Mouse (Mus musculus) C2C12 (cell line): ENCODE measurements around the gene Mcts2.

Experiments
- CTCF ChIP-seq: IDR thresholded peaks from one replicate; pipeline ENCODE4 v1.5.1; 2011; ENCODE audit not compliant: control insufficient read depth, insufficient read depth, insufficient read length
- MAX ChIP-seq: IDR thresholded peaks from one replicate; pipeline ENCODE4 v1.6.1; 2011; ENCODE audit warnings: mild to moderate bottlenecking, control low read depth
- MYOD1 ChIP-seq: IDR thresholded peaks from one replicate; pipeline ENCODE4 v1.6.1; 2011; ENCODE audit warnings: low read depth; ENCODE audit not compliant: control insufficient read depth, insufficient read length

DNA sequence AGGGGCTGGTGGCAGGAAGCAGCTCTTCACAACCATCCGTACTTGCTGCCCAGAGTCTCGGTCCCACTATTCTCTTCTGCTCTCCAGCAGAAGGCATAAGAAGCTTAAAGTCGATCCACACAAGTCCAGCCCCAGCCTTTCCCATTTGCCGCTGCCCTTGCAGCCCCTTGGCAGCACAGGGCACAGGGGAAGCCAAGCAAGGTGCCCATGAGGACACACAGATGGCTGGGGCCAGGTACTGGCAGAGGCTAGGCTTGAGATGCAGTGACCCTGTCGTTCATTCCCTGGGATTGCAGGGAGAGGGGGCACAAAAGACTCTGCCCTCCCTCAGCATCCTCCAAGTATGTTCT lies 17.4 kb downstream of the Mcts2 start:
- TF ChIP-seq CTCF = no peak
- no peak for TF ChIP-seq MAX
- no peak for TF ChIP-seq MYOD1
